Mouse (Mus musculus): ENCODE data around the gene Prss23.

The Prss23 gene

GRCm38 (mm10) chr7:89499516-89500307 lies 27.3 kb downstream of the Prss23 start:
- peak; percentile 61 for DNase-seq

- no peak for DNase-seq
Measured at GRCm38 (mm10) chr7:89483769-89484568, 43.0 kb downstream of the Prss23 start.

GRCm38 (mm10) chr7:89481723-89482122 lies 45.3 kb downstream of the Prss23 start:
- no peak for DNase-seq

GRCm38 (mm10) chr7:89478490-89478889 lies 48.5 kb downstream of the Prss23 start:
- no peak for DNase-seq

- peak; percentile 42 for DNase-seq
Measured at GRCm38 (mm10) chr7:89477294-89477999, 49.5 kb downstream of the Prss23 start.

GRCm38 (mm10) chr7:89473442-89473841 lies 53.5 kb downstream of the Prss23 start:
- DNase-seq = no peak

- no peak for DNase-seq
Measured at GRCm38 (mm10) chr7:89463775-89464592, 63.0 kb downstream of the Prss23 start.

GRCm38 (mm10) chr7:89463246-89463645 lies 63.7 kb downstream of the Prss23 start:
- no peak for DNase-seq

- DNase-seq = no peak
Measured at GRCm38 (mm10) chr7:89462646-89463207, 64.3 kb downstream of the Prss23 start.

GRCm38 (mm10) chr7:89461351-89461750 lies 65.6 kb downstream of the Prss23 start:
- no peak for DNase-seq

GRCm38 (mm10) chr7:89460911-89461310 lies 66.1 kb downstream of the Prss23 start:
- DNase-seq = no peak

GRCm38 (mm10) chr7:89459691-89460090 lies 67.3 kb downstream of the Prss23 start:
- no peak for DNase-seq
